Mouse (Mus musculus) limb, embryonic 11.5 days (tissue): ENCODE results near the gene Flnc. TPM values are rescaled to one million over a fixed set of nuclear protein-coding genes. Genes with fewer than 3 reads are reported as not detected.
A peak's percentile ranks its signal among the peaks of the same experiment; 100 is the strongest.

Source experiments
- ATAC-seq: fragments of 200-750 bp; cut with Nextera tagmentation; 2 replicates; pipeline ENCODE4 v1.8.0; 2017; ENCODE audit warnings: low read depth; ENCODE audit not compliant: insufficient number of reproducible peaks, low FRiP score, low TSS enrichment
- DNase-seq: peaks from one replicate; pipeline ENCODE4 v3.0.0-alpha.2; 2015; ENCODE audit warnings: low spot score
- H3K27ac ChIP-seq: fragments of 300-500 bp; sonication (generic); replicated peaks from 2 replicates; pipeline ENCODE4 v1.5.1; 2014; ENCODE audit warnings: low read depth, mild to moderate bottlenecking, low read length
- H3K27me3 ChIP-seq: fragments of 300-500 bp; sonication (generic); 2 replicates; pipeline ENCODE4 v1.6.1; 2014; ENCODE audit warnings: mild to moderate bottlenecking, low read length, mixed read lengths; ENCODE audit not compliant: control insufficient read depth, insufficient read depth
- H3K36me3 ChIP-seq: fragments of 300-500 bp; sonication (generic); 2 replicates; pipeline ENCODE4 v1.6.1; 2014; ENCODE audit warnings: mild to moderate bottlenecking, low read length, moderate library complexity, mixed read lengths; ENCODE audit not compliant: control insufficient read depth, insufficient read depth
- H3K4me1 ChIP-seq: fragments of 300-500 bp; sonication (generic); 2 replicates; pipeline ENCODE4 v1.6.1; 2014; ENCODE audit warnings: low read length, mixed read lengths; ENCODE audit not compliant: control insufficient read depth, insufficient read depth
- H3K4me2 ChIP-seq: fragments of 300-500 bp; sonication (generic); 2 replicates; pipeline ENCODE4 v1.6.1; 2014; ENCODE audit warnings: low read depth, mild to moderate bottlenecking, moderate library complexity; ENCODE audit not compliant: severe bottlenecking
- H3K4me3 ChIP-seq: fragments of 300-500 bp; sonication (generic); 2 replicates; pipeline ENCODE4 v1.5.1; 2014; ENCODE audit warnings: low read depth, low read length
- H3K9ac ChIP-seq: fragments of 300-500 bp; sonication (generic); 2 replicates; pipeline ENCODE4 v1.6.1; 2014; ENCODE audit warnings: mild to moderate bottlenecking, low read length
- H3K9me3 ChIP-seq: fragments of 300-500 bp; sonication (generic); 2 replicates; pipeline ENCODE4 v1.6.1; 2016; ENCODE audit warnings: low read length; ENCODE audit not compliant: control insufficient read depth
- WGBS: fragments of 180-500 bp; shearing (Covaris S2); extraction: QIAGEN DNeasy Blood & Tissue Kit; methylation state at CpG from one replicate; pipeline ENCODE4 v1.1.7; 2014; 5-methylcytosine and 5-hydroxymethylcytosine counted together
- polyA plus RNA-seq: library from polyadenylated mRNA; unstranded; fragments of >200 nt; fragmentation: Nextera tagmentation; extraction: Ambion mirVana; gene quantifications from 2 replicates; pipeline ENCODE4 v1.2.1, GENCODE M21; 2014

The Flnc gene
- polyA plus RNA-seq, 1 experiment from 2014 or later, result 2.5 TPM

GRCm38 (mm10) chr6:29425118-29425517 is 7.9 kb upstream of the Flnc start:
- no peak for DNase-seq
- no peak for ATAC-seq
- no peaks in the 10 kb centered on the region for H3K27me3 ChIP-seq
- H3K4me3 ChIP-seq, result no peak overlapping the region
- H3K36me3 ChIP-seq, result no peaks in the 10 kb centered on the region
- no peak overlapping the region for H3K27ac ChIP-seq
- H3K4me2 ChIP-seq, result no peak overlapping the region
- H3K4me1 ChIP-seq, result 0 out of 2 replicates have a peak, but pooled peaks cover 2% of the 10 kb centered on the region
- no peaks in the 10 kb centered on the region for H3K9me3 ChIP-seq
- H3K9ac ChIP-seq, result no peak overlapping the region
- WGBS, result 89% methylated on average over 8 of the region's 8 CpGs

- H3K4me2 ChIP-seq, result no peak overlapping the region
- H3K4me3 ChIP-seq, result no peak overlapping the region
- H3K4me1 ChIP-seq, result 0 out of 2 replicates have a peak, but pooled peaks cover 2% of the 10 kb centered on the region
- ATAC-seq, result no peak
- WGBS, result 74% methylated on average over 6 of the region's 6 CpGs
- H3K27ac ChIP-seq, result no peak overlapping the region
- H3K27me3 ChIP-seq, result no peaks in the 10 kb centered on the region
- no peak overlapping the region for H3K9ac ChIP-seq
- no peak for DNase-seq
- no peaks in the 10 kb centered on the region for H3K36me3 ChIP-seq
- no peaks in the 10 kb centered on the region for H3K9me3 ChIP-seq
These were observed 6.7 kb upstream of the Flnc start for GRCm38 (mm10) chr6:29426331-29426730.

- Histone ChIP-seq H3K9me3 (no peaks in the 10 kb centered on the region), H3K27ac (no peak overlapping the region), H3K4me3 (no peak overlapping the region), H3K27me3 (0 out of 2 replicates have a peak, but pooled peaks cover 3% of the 10 kb centered on the region), H3K36me3 (no peaks in the 10 kb centered on the region), H3K4me2 (no peak overlapping the region), H3K9ac (no peak overlapping the region), H3K4me1 (peaks cover 5% of the 10 kb centered on the region; the same call in 1 of the 2 replicates)
- 65% methylated on average over 4 of the region's 4 CpGs for WGBS
- ATAC-seq (no peak), DNase-seq (no peak)
These were observed 4.9 kb upstream of the Flnc start for GRCm38 (mm10) chr6:29428171-29428570.

GRCm38 (mm10) chr6:29430681-29431420 is 2.2 kb upstream of the Flnc start:
- Histone ChIP-seq H3K9ac (0 out of 2 replicates have a peak overlapping the region, but pooled peaks have one; percentile 7), H3K36me3 (no peaks in the 10 kb centered on the region), H3K27me3 (peaks cover 9% of the 10 kb centered on the region), H3K4me3 (no peak overlapping the region), H3K27ac (no peak overlapping the region), H3K4me1 (peaks cover 25% of the 10 kb centered on the region), H3K4me2 (no peak overlapping the region), H3K9me3 (no peaks in the 10 kb centered on the region)
- no peak for DNase-seq
- ATAC-seq, result no peak
- WGBS, result 39% methylated on average over 15 of the region's 15 CpGs

GRCm38 (mm10) chr6:29431473-29431872 is 1.6 kb upstream of the Flnc start:
- H3K9me3 ChIP-seq, result no peaks in the 10 kb centered on the region
- 0 out of 2 replicates have a peak overlapping the region, but pooled peaks have one; percentile 7 for H3K9ac ChIP-seq
- H3K27me3 ChIP-seq, result peaks cover 9% of the 10 kb centered on the region
- DNase-seq, result no peak
- 14% methylated on average over 5 of the region's 5 CpGs for WGBS
- H3K4me1 ChIP-seq, result peaks cover 30% of the 10 kb centered on the region
- H3K36me3 ChIP-seq, result no peaks in the 10 kb centered on the region
- H3K27ac ChIP-seq, result no peak overlapping the region
- H3K4me3 ChIP-seq, result no peak overlapping the region
- ATAC-seq, result no peak
- no peak overlapping the region for H3K4me2 ChIP-seq

- peaks cover 34% of the 10 kb centered on the region for H3K4me1 ChIP-seq
- 41% methylated on average over 3 of the region's 3 CpGs for WGBS
- DNase-seq, result no peak
These were observed 900 bp upstream of the Flnc start for GRCm38 (mm10) chr6:29432156-29432555.

GRCm38 (mm10) chr6:29432676-29433037 is 399 bp upstream of the Flnc start:
- Histone ChIP-seq H3K4me3 (peak overlapping the region; percentile 45), H3K9me3 (no peaks in the 10 kb centered on the region), H3K4me1 (peaks cover 34% of the 10 kb centered on the region), H3K4me2 (peak overlapping the region; percentile 89), H3K27ac (no peak overlapping the region), H3K9ac (peak overlapping the region; percentile 66; the same call in 1 of the 2 replicates), H3K27me3 (peaks cover 9% of the 10 kb centered on the region), H3K36me3 (no peaks in the 10 kb centered on the region)
- ATAC-seq, result no peak
- no peak for DNase-seq

More at GRCm38 (mm10) chr6:29432156-29432555, 900 bp upstream of the Flnc start:
- ATAC-seq, result no peak
- H3K9ac ChIP-seq, result no peak overlapping the region
- no peak overlapping the region for H3K4me3 ChIP-seq
- H3K27me3 ChIP-seq, result peaks cover 9% of the 10 kb centered on the region
- no peak overlapping the region for H3K4me2 ChIP-seq
- no peaks in the 10 kb centered on the region for H3K9me3 ChIP-seq
- H3K36me3 ChIP-seq, result no peaks in the 10 kb centered on the region
- H3K27ac ChIP-seq, result no peak overlapping the region

- Histone ChIP-seq H3K4me3 (peak overlapping the region; percentile 45), H3K36me3 (no peaks in the 10 kb centered on the region), H3K4me1 (peaks cover 34% of the 10 kb centered on the region), H3K27me3 (peaks cover 9% of the 10 kb centered on the region), H3K27ac (no peak overlapping the region), H3K4me2 (peak overlapping the region; percentile 89), H3K9me3 (no peaks in the 10 kb centered on the region), H3K9ac (peak overlapping the region; percentile 66; the same call in 1 of the 2 replicates)
- DNase-seq (peak; percentile 68), ATAC-seq (0 out of 2 replicates have a peak, but pooled peaks have one; percentile 1)
- WGBS, result 2% methylated on average over 27 of the region's 27 CpGs
These were observed 1.0 kb downstream of the Flnc start for GRCm38 (mm10) chr6:29433804-29434795.
